Mouse (Mus musculus): Measurements from ENCODE around the gene Prr7. TPM values are rescaled to one million over a fixed set of nuclear protein-coding genes. Genes with fewer than 3 reads are reported as not detected.

The Prr7 gene
- polyA plus RNA-seq, 1 experiment: 5.1 TPM

- H3K36me3 ChIP-seq (ENCODE audit: control insufficient read depth, insufficient read depth): no peaks in the 10 kb centered on the region
- H3K4me3 ChIP-seq: no peak overlapping the region
- TF ChIP-seq TCF12 (IDR thresholded peaks at IDR 0.05; ENCODE audit: insufficient read depth, poor library complexity, severe bottlenecking) (peak; percentile 38), REST (IDR thresholded peaks at IDR 0.05; ENCODE audit: insufficient read depth, insufficient read length) (no peak), TCF3 (IDR thresholded peaks at IDR 0.05; ENCODE audit: insufficient read length, low read depth) (peak; percentile 37), USF1 (IDR thresholded peaks at IDR 0.05; ENCODE audit: low read depth) (no peak), MYOG (IDR thresholded peaks at IDR 0.05; ENCODE audit: control insufficient read depth in 1 of 3, insufficient read depth in 1 of 3, insufficient read length in 2 of 3, low read depth in 2 of 3) (peak in 2 of 3 experiments; percentile 88 to 98), POLR2AphosphoS2 (IDR thresholded peaks at IDR 0.05; ENCODE audit: insufficient read length, low read depth) (no peak), MYOD1 (IDR thresholded peaks at IDR 0.05; ENCODE audit: control insufficient read depth in 1 of 3, insufficient read length in 2 of 3, low read depth in 2 of 3) (peak in 2 of 3 experiments; percentile 77 to 97), SRF (IDR thresholded peaks at IDR 0.05; ENCODE audit: control insufficient read depth, insufficient read length, low read depth) (no peak), CEBPB (IDR thresholded peaks at IDR 0.05; ENCODE audit: insufficient read depth, poor library complexity, severe bottlenecking) (no peak)
Observed at GRCm38 (mm10) chr13:55449679-55450441, 14.2 kb upstream of the Prr7 start.

GRCm38 (mm10) chr13:55450511-55450980 is 13.5 kb upstream of the Prr7 start:
- TF ChIP-seq SRF (IDR thresholded peaks at IDR 0.05; ENCODE audit: control insufficient read depth, insufficient read length, low read depth): peak; percentile 37
- TF ChIP-seq MAX (IDR thresholded peaks at IDR 0.05; ENCODE audit: low read depth): no peak
- TF ChIP-seq USF1 (IDR thresholded peaks at IDR 0.05; ENCODE audit: low read depth): no peak
- TF ChIP-seq MYOG (IDR thresholded peaks at IDR 0.05; ENCODE audit: control insufficient read depth in 1 of 3, insufficient read depth in 1 of 3, insufficient read length in 2 of 3, low read depth in 2 of 3): peak; percentile 51 to 87 (median 68)
- TF ChIP-seq TCF3 (IDR thresholded peaks at IDR 0.05; ENCODE audit: insufficient read length, low read depth): peak; percentile 74
- no peak for TF ChIP-seq E2F4 (IDR thresholded peaks at IDR 0.05; ENCODE audit: insufficient read depth)
- TF ChIP-seq TCF12 (IDR thresholded peaks at IDR 0.05; ENCODE audit: insufficient read depth, poor library complexity, severe bottlenecking): no peak
- TF ChIP-seq CEBPB (IDR thresholded peaks at IDR 0.05; ENCODE audit: insufficient read depth, poor library complexity, severe bottlenecking): no peak
- no peak for TF ChIP-seq POLR2A (IDR thresholded peaks at IDR 0.05; ENCODE audit: insufficient read length, low read depth)
- TF ChIP-seq MYOD1 (IDR thresholded peaks at IDR 0.05; ENCODE audit: control insufficient read depth in 1 of 3, insufficient read length in 2 of 3, low read depth in 2 of 3): peak in 2 of 3 experiments; percentile 64 to 83
- Histone ChIP-seq H3K4me2 (ENCODE audit: low read depth) (peak overlapping the region; percentile 56), H3ac (ENCODE audit: control insufficient read depth, insufficient read length) (no peak overlapping the region), H3K4me3 (no peak overlapping the region), H3K79me2 (ENCODE audit: control insufficient read depth, insufficient read depth) (peaks cover 35% of the 10 kb centered on the region), H3K36me3 (ENCODE audit: control insufficient read depth, insufficient read depth) (peaks cover 4% of the 10 kb centered on the region), H3K27me3 (ENCODE audit: control insufficient read depth, insufficient read depth, insufficient read length) (no peaks in the 10 kb centered on the region)

More at GRCm38 (mm10) chr13:55449679-55450441, 14.2 kb upstream of the Prr7 start:
- Histone ChIP-seq H3ac (ENCODE audit: control insufficient read depth, insufficient read length) (no peak overlapping the region), H3K27me3 (ENCODE audit: control insufficient read depth, insufficient read depth, insufficient read length) (no peaks in the 10 kb centered on the region), H3K4me2 (ENCODE audit: low read depth) (peak overlapping the region; percentile 37), H3K79me2 (ENCODE audit: control insufficient read depth, insufficient read depth) (peaks cover 35% of the 10 kb centered on the region)

- TF ChIP-seq MYOG (IDR thresholded peaks at IDR 0.05; ENCODE audit: control insufficient read depth in 1 of 3, insufficient read depth in 1 of 3, insufficient read length in 2 of 3, low read depth in 2 of 3) (no peak), E2F4 (IDR thresholded peaks at IDR 0.05; ENCODE audit: insufficient read depth) (no peak), MYOD1 (IDR thresholded peaks at IDR 0.05; ENCODE audit: control insufficient read depth in 1 of 3, insufficient read length in 2 of 3, low read depth in 2 of 3) (no peak), TCF12 (IDR thresholded peaks at IDR 0.05; ENCODE audit: insufficient read depth, poor library complexity, severe bottlenecking) (no peak), POLR2A (IDR thresholded peaks at IDR 0.05; ENCODE audit: insufficient read length, low read depth) (no peak), POLR2AphosphoS2 (IDR thresholded peaks at IDR 0.05; ENCODE audit: insufficient read length, low read depth) (no peak), USF1 (IDR thresholded peaks at IDR 0.05; ENCODE audit: low read depth) (no peak), MAX (IDR thresholded peaks at IDR 0.05; ENCODE audit: low read depth) (no peak), TCF3 (IDR thresholded peaks at IDR 0.05; ENCODE audit: insufficient read length, low read depth) (no peak), SRF (IDR thresholded peaks at IDR 0.05; ENCODE audit: control insufficient read depth, insufficient read length, low read depth) (no peak)
- Histone ChIP-seq H3K4me3 (no peak overlapping the region), H3K27me3 (ENCODE audit: control insufficient read depth, insufficient read depth, insufficient read length) (no peaks in the 10 kb centered on the region), H3K36me3 (ENCODE audit: control insufficient read depth, insufficient read depth) (peaks cover 5% of the 10 kb centered on the region), H3K4me2 (ENCODE audit: low read depth) (peak overlapping the region; percentile 56), H3K79me2 (ENCODE audit: control insufficient read depth, insufficient read depth) (peaks cover 27% of the 10 kb centered on the region), H3ac (ENCODE audit: control insufficient read depth, insufficient read length) (no peak overlapping the region)
Observed at GRCm38 (mm10) chr13:55451296-55451695, 12.8 kb upstream of the Prr7 start.

GRCm38 (mm10) chr13:55451785-55452549 is 12.1 kb upstream of the Prr7 start:
- H3K27me3 ChIP-seq (ENCODE audit: control insufficient read depth, insufficient read depth, insufficient read length): no peaks in the 10 kb centered on the region
- TF ChIP-seq MYOG (IDR thresholded peaks at IDR 0.05; ENCODE audit: control insufficient read depth in 1 of 3, insufficient read depth in 1 of 3, insufficient read length in 2 of 3, low read depth in 2 of 3) (peak in 2 of 3 experiments; percentile 28 to 78), E2F4 (IDR thresholded peaks at IDR 0.05; ENCODE audit: insufficient read depth) (no peak), POLR2A (IDR thresholded peaks at IDR 0.05; ENCODE audit: insufficient read length, low read depth) (no peak), MAX (IDR thresholded peaks at IDR 0.05; ENCODE audit: low read depth) (no peak), REST (IDR thresholded peaks at IDR 0.05; ENCODE audit: insufficient read depth, insufficient read length) (no peak), SRF (IDR thresholded peaks at IDR 0.05; ENCODE audit: control insufficient read depth, insufficient read length, low read depth) (no peak), USF1 (IDR thresholded peaks at IDR 0.05; ENCODE audit: low read depth) (no peak), POLR2AphosphoS2 (IDR thresholded peaks at IDR 0.05; ENCODE audit: insufficient read length, low read depth) (peak; percentile 11), MYOD1 (IDR thresholded peaks at IDR 0.05; ENCODE audit: control insufficient read depth in 1 of 3, insufficient read length in 2 of 3, low read depth in 2 of 3) (peak in 1 of 3 experiments; percentile 85), CEBPB (IDR thresholded peaks at IDR 0.05; ENCODE audit: insufficient read depth, poor library complexity, severe bottlenecking) (no peak), TCF3 (IDR thresholded peaks at IDR 0.05; ENCODE audit: insufficient read length, low read depth) (no peak), TCF12 (IDR thresholded peaks at IDR 0.05; ENCODE audit: insufficient read depth, poor library complexity, severe bottlenecking) (peak; percentile 35)
- H3ac ChIP-seq (ENCODE audit: control insufficient read depth, insufficient read length): no peak overlapping the region
- H3K4me3 ChIP-seq: peak overlapping the region; percentile 12
- peak overlapping the region; percentile 56 for H3K4me2 ChIP-seq (ENCODE audit: low read depth)
- peaks cover 20% of the 10 kb centered on the region for H3K79me2 ChIP-seq (ENCODE audit: control insufficient read depth, insufficient read depth)
- H3K36me3 ChIP-seq (ENCODE audit: control insufficient read depth, insufficient read depth): peaks cover 5% of the 10 kb centered on the region

All from myocyte (in vitro differentiated cells).